In the genomic region with DNA sequence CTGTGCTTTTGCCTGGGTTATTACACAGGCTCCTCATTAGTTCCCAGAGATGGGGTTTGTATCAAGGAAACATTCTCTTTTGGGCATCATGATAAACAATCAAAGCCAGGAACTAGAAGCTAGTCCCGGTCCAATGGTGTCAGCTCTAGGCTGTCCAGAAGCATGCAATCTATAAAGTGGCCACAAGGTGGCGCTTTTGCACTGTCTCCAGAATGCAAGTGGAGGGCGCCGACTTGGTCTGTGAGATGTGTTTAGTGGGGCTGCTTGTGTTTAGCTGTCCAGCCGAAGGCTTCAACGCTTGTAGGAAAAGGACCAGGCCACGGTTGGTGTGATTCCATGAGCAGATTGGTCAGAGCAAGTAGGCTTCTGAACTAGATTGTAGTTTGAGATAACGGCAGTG, we compare ENCODE assay signal across 8 mouse cellular contexts. TPM values are rescaled to one million over a fixed set of nuclear protein-coding genes. Genes with fewer than 3 reads are reported as not detected.
A peak's percentile ranks its signal among the peaks of the same experiment; 100 is the strongest.
DNase-seq lines count a peak whose midpoint lies in the region; ATAC-seq and TF ChIP-seq lines count a peak whose summit lies in the region.

No protein-coding gene starts in this region.

- no peak overlapping the region for H3K9ac ChIP-seq in embryonic facial prominence, embryonic 13.5 days
- H3K9ac ChIP-seq in heart, embryonic 11.5 days (ENCODE audit: low read depth, low read length): no peak overlapping the region
- H3K9ac ChIP-seq in liver, embryonic 13.5 days: no peak overlapping the region
- no peak overlapping the region for H3K9ac ChIP-seq in neural tube, embryonic 15.5 days (replicated peaks)

- H3K36me3 ChIP-seq in embryonic facial prominence, embryonic 13.5 days: no peaks in the 10 kb centered on the region
- no peaks in the 10 kb centered on the region for H3K36me3 ChIP-seq in heart, embryonic 11.5 days (ENCODE audit: control insufficient read depth, insufficient read depth, low read length)
- H3K36me3 ChIP-seq in liver, embryonic 13.5 days: no peaks in the 10 kb centered on the region
- H3K36me3 ChIP-seq in neural tube, embryonic 15.5 days: no peaks in the 10 kb centered on the region

- DNase-seq in B cell, adult 2 months: peak; percentile 58 to 60
- peak; percentile 85 for DNase-seq in kidney, postnatal 14 days
- DNase-seq in liver, embryonic 13.5 days: peak; percentile 31
- DNase-seq in thymus, adult 18-20 months: peak; percentile 15 to 22

- peak; percentile 68 for TF ChIP-seq CTCF in bone marrow, adult 2 months (IDR thresholded peaks at IDR 0.05; ENCODE audit: control insufficient read depth, insufficient read depth, low read length)

- H3K27ac ChIP-seq in bone marrow, adult 2 months (ENCODE audit: control insufficient read depth, insufficient read depth, low read depth, low read length, poor library complexity): no peak overlapping the region
- no peak overlapping the region for H3K27ac ChIP-seq in embryonic facial prominence, embryonic 13.5 days
- H3K27ac ChIP-seq in heart, embryonic 11.5 days (ENCODE audit: low read depth, low read length): no peak overlapping the region
- H3K27ac ChIP-seq in liver, embryonic 13.5 days: no peak overlapping the region
- H3K27ac ChIP-seq in neural tube, embryonic 15.5 days (replicated peaks): no peak overlapping the region

- ATAC-seq in embryonic facial prominence, embryonic 13.5 days (ENCODE audit: insufficient number of reproducible peaks, insufficient read depth, low FRiP score, low TSS enrichment, low read depth): peak; percentile 73; the same call in 1 of the 2 replicates
- ATAC-seq in heart, embryonic 11.5 days (replicated peaks; ENCODE audit: insufficient number of reproducible peaks, low FRiP score, low TSS enrichment): peak; percentile 26; the same call in 1 of the 2 replicates
- ATAC-seq in liver, embryonic 13.5 days (ENCODE audit: low read depth): no peak
- peak; percentile 82 for ATAC-seq in neural tube, embryonic 15.5 days (ENCODE audit: low FRiP score)

- WGBS in bone marrow, adult 2 months: 16% methylated on average over 8 of the region's 8 CpGs
- 16% methylated on average over 8 of the region's 8 CpGs for WGBS in embryonic facial prominence, embryonic 13.5 days
- 22% methylated on average over 8 of the region's 8 CpGs for WGBS in heart, embryonic 11.5 days (ENCODE audit: insufficient replicate concordance)
- 24% methylated on average over 8 of the region's 8 CpGs for WGBS in liver, embryonic 13.5 days (ENCODE audit: insufficient replicate concordance)
- WGBS in neural tube, embryonic 15.5 days: 20% methylated on average over 8 of the region's 8 CpGs

- no peak overlapping the region for H3K4me2 ChIP-seq in embryonic facial prominence, embryonic 13.5 days
- no peak overlapping the region for H3K4me2 ChIP-seq in heart, embryonic 11.5 days
- no peak overlapping the region for H3K4me2 ChIP-seq in liver, embryonic 13.5 days
- H3K4me2 ChIP-seq in neural tube, embryonic 15.5 days: no peak overlapping the region

- no peaks in the 10 kb centered on the region for H3K4me1 ChIP-seq in bone marrow, adult 2 months (ENCODE audit: control insufficient read depth, insufficient read depth, low read length)
- H3K4me1 ChIP-seq in embryonic facial prominence, embryonic 13.5 days: no peaks in the 10 kb centered on the region
- no peaks in the 10 kb centered on the region for H3K4me1 ChIP-seq in heart, embryonic 11.5 days (ENCODE audit: control insufficient read depth, insufficient read depth, low read length)
- no peaks in the 10 kb centered on the region for H3K4me1 ChIP-seq in liver, embryonic 13.5 days (replicated peaks)
- H3K4me1 ChIP-seq in neural tube, embryonic 15.5 days: no peaks in the 10 kb centered on the region

- no peaks in the 10 kb centered on the region for H3K9me3 ChIP-seq in embryonic facial prominence, embryonic 13.5 days
- H3K9me3 ChIP-seq in heart, embryonic 11.5 days (replicated peaks; ENCODE audit: control insufficient read depth, low read length): no peaks in the 10 kb centered on the region
- H3K9me3 ChIP-seq in liver, embryonic 13.5 days (replicated peaks): no peaks in the 10 kb centered on the region
- no peaks in the 10 kb centered on the region for H3K9me3 ChIP-seq in neural tube, embryonic 15.5 days (replicated peaks)

- no peak overlapping the region for H3K4me3 ChIP-seq in bone marrow, adult 2 months (replicated peaks; ENCODE audit: control insufficient read depth, low read depth, low read length)
- H3K4me3 ChIP-seq in embryonic facial prominence, embryonic 13.5 days: no peak overlapping the region
- H3K4me3 ChIP-seq in heart, embryonic 11.5 days (ENCODE audit: low read depth, low read length): no peak overlapping the region
- H3K4me3 ChIP-seq in liver, embryonic 13.5 days (replicated peaks): no peak overlapping the region
- no peak overlapping the region for H3K4me3 ChIP-seq in neural tube, embryonic 15.5 days (replicated peaks)

- TF ChIP-seq POLR2A in bone marrow, adult 2 months (IDR thresholded peaks at IDR 0.05; ENCODE audit: borderline replicate concordance, control insufficient read depth, low read depth, low read length): no peak

- H3K27me3 ChIP-seq in embryonic facial prominence, embryonic 13.5 days: peaks cover 7% of the 10 kb centered on the region; the same call in 1 of the 2 replicates
- no peaks in the 10 kb centered on the region for H3K27me3 ChIP-seq in heart, embryonic 11.5 days (ENCODE audit: control insufficient read depth, insufficient read depth, low read length)
- no peaks in the 10 kb centered on the region for H3K27me3 ChIP-seq in liver, embryonic 13.5 days
- no peaks in the 10 kb centered on the region for H3K27me3 ChIP-seq in neural tube, embryonic 15.5 days (replicated peaks)

RNA-seq across cellular contexts. Expression of gene Cxcl14, which starts 16.9 kb away (rescaled TPM):
- 31.8 and 51.2 TPM in 2 replicates for polyA plus RNA-seq in bone marrow, adult 2 months (2011; ENCODE audit: insufficient read depth, insufficient read length, low replicate concordance, missing spikeins)
- 589 and 679 TPM in 2 replicates for polyA plus RNA-seq in embryonic facial prominence, embryonic 13.5 days (2015; fragmentation: Nextera tagmentation; extraction: Ambion mirVana)
- 1.7 and 3.2 TPM in 2 replicates for polyA plus RNA-seq in heart, embryonic 11.5 days (2014; fragmentation: Nextera tagmentation; extraction: Ambion mirVana)
- polyA plus RNA-seq in liver, embryonic 13.5 days (2015; fragmentation: Nextera tagmentation; extraction: Ambion mirVana): 0.39 and 0.95 TPM in 2 replicates
- polyA plus RNA-seq in neural tube, embryonic 15.5 days (2015; fragmentation: Nextera tagmentation; extraction: Ambion mirVana): 3.9 and 4.9 TPM in 2 replicates

RNA-seq across cellular contexts. Expression of gene Neurog1, which starts 27.5 kb away (rescaled TPM):
- polyA plus RNA-seq in bone marrow, adult 2 months (2011; ENCODE audit: insufficient read depth, insufficient read length, low replicate concordance, missing spikeins): not detected in 2 replicates
- 1.1 and 2.0 TPM in 2 replicates for polyA plus RNA-seq in embryonic facial prominence, embryonic 13.5 days (2015; fragmentation: Nextera tagmentation; extraction: Ambion mirVana)
- 0.09 TPM in 1 of 2 replicates, not detected in the other for polyA plus RNA-seq in heart, embryonic 11.5 days (2014; fragmentation: Nextera tagmentation; extraction: Ambion mirVana)
- not detected in 2 replicates for polyA plus RNA-seq in liver, embryonic 13.5 days (2015; fragmentation: Nextera tagmentation; extraction: Ambion mirVana)
- 0.18 TPM in 1 of 2 replicates, not detected in the other for polyA plus RNA-seq in neural tube, embryonic 15.5 days (2015; fragmentation: Nextera tagmentation; extraction: Ambion mirVana)

Comparison
In these comparisons a context has a peak if more than half of its experiments do, and no peak if none do; other contexts are left out.
1. DNase-seq: peak in every context shown above with its lines; median percentile 85 in kidney, postnatal 14 days; 59 in B cell, adult 2 months; 31 in liver, embryonic 13.5 days; 18 in thymus, adult 18-20 months.
2. RNA of gene Cxcl14, which starts 16.9 kb away (polyA plus RNA-seq): 589 to 679 TPM in embryonic facial prominence, embryonic 13.5 days; 31.8 to 51.2 TPM in bone marrow, adult 2 months, 3.9 to 4.9 TPM in neural tube, embryonic 15.5 days, 1.7 to 3.2 TPM in heart, embryonic 11.5 days and 0.39 to 0.95 TPM in liver, embryonic 13.5 days; every median in the first group is over 10 times any median in the second.